Mouse (Mus musculus) hindbrain, embryonic 15.5 days (tissue): Measurements from ENCODE around the gene Cavin4. TPM values are rescaled to one million over a fixed set of nuclear protein-coding genes. Genes with fewer than 3 reads are reported as not detected.

ENCODE experiments used
- ATAC-seq: fragments of 200-750 bp; cut with Nextera tagmentation; 2 replicates; pipeline ENCODE4 v1.8.0; 2017; ENCODE audit warnings: low read depth, moderate number of reproducible peaks, moderate TSS enrichment; ENCODE audit not compliant: low FRiP score
- H3K27ac ChIP-seq: fragments of 300-500 bp; sonication (generic); replicated peaks from 2 replicates; pipeline ENCODE4 v1.5.1; 2015; ENCODE audit warnings: mild to moderate bottlenecking, inconsistent platforms
- H3K27me3 ChIP-seq: fragments of 300-500 bp; sonication (generic); 2 replicates; pipeline ENCODE4 v1.6.1; 2015; ENCODE audit warnings: control low read depth, inconsistent platforms
- H3K36me3 ChIP-seq: fragments of 300-500 bp; sonication (generic); 2 replicates; pipeline ENCODE4 v1.6.1; 2015; ENCODE audit warnings: control low read depth, inconsistent platforms
- H3K4me1 ChIP-seq: fragments of 300-500 bp; sonication (generic); replicated peaks from 2 replicates; pipeline ENCODE4 v1.6.1; 2015; ENCODE audit warnings: control low read depth, inconsistent platforms
- H3K4me2 ChIP-seq: fragments of 300-500 bp; sonication (generic); 2 replicates; pipeline ENCODE4 v1.6.1; 2015; ENCODE audit warnings: moderate library complexity, mild to moderate bottlenecking, inconsistent platforms
- H3K4me3 ChIP-seq: fragments of 300-500 bp; sonication (generic); 2 replicates; pipeline ENCODE4 v1.5.1; 2015; ENCODE audit warnings: mild to moderate bottlenecking, inconsistent platforms
- H3K9ac ChIP-seq: fragments of 300-500 bp; sonication (generic); 2 replicates; pipeline ENCODE4 v1.6.1; 2015; ENCODE audit warnings: inconsistent platforms
- H3K9me3 ChIP-seq: fragments of 300-500 bp; sonication (generic); 2 replicates; pipeline ENCODE4 v1.6.1; 2016; ENCODE audit warnings: control low read depth, inconsistent platforms
- WGBS: fragments of 180-500 bp; shearing (Covaris S2); methylation state at CpG from one replicate; pipeline ENCODE4 v1.1.7; 2015; 5-methylcytosine and 5-hydroxymethylcytosine counted together
- polyA plus RNA-seq: library from polyadenylated mRNA; unstranded; fragments of >200 nt; fragmentation: Nextera tagmentation; extraction: Ambion mirVana; gene quantifications from 2 replicates; pipeline ENCODE4 v1.2.1, GENCODE M21; 2015

Gene Cavin4
- polyA plus RNA-seq, 1 experiment from 2014 or later, result 1.00 TPM

DNA sequence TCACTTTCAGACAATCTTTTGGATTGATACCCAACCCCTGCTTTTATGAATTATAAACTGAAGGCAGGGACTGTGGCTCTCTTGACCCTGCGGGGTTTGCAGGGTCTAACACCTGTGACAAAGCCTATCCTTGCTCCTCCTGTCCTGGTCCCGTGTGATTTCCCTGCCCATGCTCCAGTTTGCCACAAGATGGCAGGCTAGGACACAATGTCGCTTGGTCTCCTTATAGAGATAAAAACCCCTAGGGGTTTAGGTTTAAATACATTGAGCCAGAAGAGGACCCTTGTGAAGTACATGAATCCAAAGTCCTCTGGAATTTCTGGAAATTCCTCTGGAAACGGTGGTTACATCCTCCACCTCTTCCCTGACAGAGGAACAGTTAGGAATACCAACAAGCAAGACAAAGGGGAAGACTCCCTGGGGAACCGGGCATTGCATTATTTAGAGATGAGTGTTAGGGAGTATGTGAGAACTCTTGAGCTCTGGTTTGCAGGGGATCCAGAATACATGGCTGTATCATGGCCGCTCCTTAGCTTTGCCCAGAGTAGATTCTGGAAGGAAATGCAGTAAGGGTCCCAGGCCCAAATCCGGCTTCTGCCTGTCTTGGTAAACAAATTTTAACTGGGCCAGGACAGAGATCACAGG is 28.6 kb downstream of the Cavin4 start:
- Histone ChIP-seq H3K36me3 (no peaks in the 10 kb centered on the region), H3K4me2 (no peak overlapping the region), H3K27me3 (no peaks in the 10 kb centered on the region), H3K4me3 (no peak overlapping the region), H3K9ac (no peak overlapping the region), H3K9me3 (no peaks in the 10 kb centered on the region), H3K27ac (peak overlapping the region; percentile 29; the same call in 1 of the 2 replicates), H3K4me1 (peaks cover 20% of the 10 kb centered on the region)
- WGBS, result 40% methylated on average over 7 of the region's 7 CpGs
- ATAC-seq, result peak; percentile 66

DNA sequence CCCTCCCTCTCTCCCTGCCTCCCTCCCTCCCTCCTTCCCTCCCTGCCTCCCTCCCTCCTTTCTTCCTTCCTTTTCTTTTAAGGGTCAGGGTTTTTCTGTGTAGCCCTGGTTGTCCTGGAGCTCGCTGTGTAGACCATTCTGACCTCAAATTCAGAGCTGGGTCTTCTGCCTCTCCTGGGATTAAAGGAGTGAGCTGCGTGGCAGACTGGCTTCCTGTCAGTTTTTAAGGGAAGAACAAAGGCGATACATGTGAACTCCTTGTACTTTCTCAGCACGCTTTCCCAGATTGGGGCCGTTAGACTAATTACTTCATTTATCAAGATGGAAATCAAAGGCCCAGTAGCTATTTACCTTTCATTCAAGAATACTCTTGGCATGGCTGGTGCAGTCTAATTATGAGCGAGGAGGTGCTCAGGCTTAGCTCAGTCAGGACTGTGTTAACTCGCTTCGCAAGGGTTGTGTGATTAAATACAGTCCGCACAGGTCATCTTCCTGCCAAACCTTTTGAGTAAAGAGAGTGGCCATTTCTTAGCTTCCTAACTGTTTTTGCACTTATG is 29.5 kb downstream of the Cavin4 start:
- Histone ChIP-seq H3K27ac (0 out of 2 replicates have a peak overlapping the region, but pooled peaks have one; percentile 1), H3K9ac (no peak overlapping the region), H3K36me3 (no peaks in the 10 kb centered on the region), H3K4me3 (no peak overlapping the region), H3K27me3 (no peaks in the 10 kb centered on the region), H3K4me2 (no peak overlapping the region), H3K9me3 (no peaks in the 10 kb centered on the region), H3K4me1 (peaks cover 20% of the 10 kb centered on the region)
- ATAC-seq, result no peak
- WGBS, result 30% methylated on average over 9 of the region's 9 CpGs

DNA sequence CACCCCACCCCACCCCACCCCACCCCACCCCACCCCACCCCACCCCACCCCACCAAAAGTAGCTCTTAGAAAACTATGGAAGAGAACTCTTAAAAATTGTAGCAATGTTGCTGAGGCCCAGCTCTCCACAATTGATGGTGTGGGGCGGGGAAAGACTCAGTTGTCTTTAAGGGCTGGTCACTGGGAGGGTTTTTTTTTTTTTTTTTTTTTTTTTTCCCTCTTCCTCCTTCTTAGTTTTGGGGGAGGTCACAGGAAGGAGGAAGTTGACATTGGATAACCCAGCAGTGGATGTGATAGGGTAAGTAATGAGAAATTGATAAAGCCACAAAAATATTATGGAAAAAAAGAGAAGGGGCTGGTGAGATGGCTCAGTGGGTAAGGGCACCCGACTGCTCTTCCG is 33.4 kb downstream of the Cavin4 start:
- H3K27ac ChIP-seq, result no peak overlapping the region
- no peak overlapping the region for H3K4me2 ChIP-seq
- H3K4me3 ChIP-seq, result no peak overlapping the region
- no peaks in the 10 kb centered on the region for H3K9me3 ChIP-seq
- H3K4me1 ChIP-seq, result peaks cover 15% of the 10 kb centered on the region
- WGBS, result 93% methylated on average over 3 of the region's 3 CpGs
- ATAC-seq, result no peak
- no peaks in the 10 kb centered on the region for H3K27me3 ChIP-seq
- H3K9ac ChIP-seq, result no peak overlapping the region
- no peaks in the 10 kb centered on the region for H3K36me3 ChIP-seq

DNA sequence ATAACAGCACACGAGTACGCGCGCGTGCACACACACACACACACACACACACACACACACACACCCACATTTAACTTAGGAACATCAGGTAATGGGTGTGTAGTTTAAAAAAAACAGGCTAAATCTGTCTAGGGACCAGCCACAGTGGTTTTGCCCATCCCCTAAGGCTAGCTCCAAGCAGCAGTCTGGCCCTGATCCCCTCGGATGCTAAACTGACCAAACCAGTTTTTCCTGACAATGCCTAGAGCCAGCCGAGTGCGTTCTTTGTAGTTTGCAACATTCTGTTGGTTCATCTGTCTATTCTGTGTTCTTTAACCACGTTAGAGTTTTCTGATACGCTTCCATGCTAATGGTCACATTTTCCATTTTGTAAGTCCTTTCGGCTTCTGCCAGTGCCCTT is 34.0 kb downstream of the Cavin4 start:
- 57% methylated on average over 11 of the region's 11 CpGs for WGBS
- H3K4me3 ChIP-seq, result no peak overlapping the region
- no peak overlapping the region for H3K9ac ChIP-seq
- no peaks in the 10 kb centered on the region for H3K27me3 ChIP-seq
- no peaks in the 10 kb centered on the region for H3K36me3 ChIP-seq
- H3K4me2 ChIP-seq, result no peak overlapping the region
- H3K27ac ChIP-seq, result no peak overlapping the region
- H3K9me3 ChIP-seq, result no peaks in the 10 kb centered on the region
- ATAC-seq, result no peak
- peaks cover 9% of the 10 kb centered on the region for H3K4me1 ChIP-seq

DNA sequence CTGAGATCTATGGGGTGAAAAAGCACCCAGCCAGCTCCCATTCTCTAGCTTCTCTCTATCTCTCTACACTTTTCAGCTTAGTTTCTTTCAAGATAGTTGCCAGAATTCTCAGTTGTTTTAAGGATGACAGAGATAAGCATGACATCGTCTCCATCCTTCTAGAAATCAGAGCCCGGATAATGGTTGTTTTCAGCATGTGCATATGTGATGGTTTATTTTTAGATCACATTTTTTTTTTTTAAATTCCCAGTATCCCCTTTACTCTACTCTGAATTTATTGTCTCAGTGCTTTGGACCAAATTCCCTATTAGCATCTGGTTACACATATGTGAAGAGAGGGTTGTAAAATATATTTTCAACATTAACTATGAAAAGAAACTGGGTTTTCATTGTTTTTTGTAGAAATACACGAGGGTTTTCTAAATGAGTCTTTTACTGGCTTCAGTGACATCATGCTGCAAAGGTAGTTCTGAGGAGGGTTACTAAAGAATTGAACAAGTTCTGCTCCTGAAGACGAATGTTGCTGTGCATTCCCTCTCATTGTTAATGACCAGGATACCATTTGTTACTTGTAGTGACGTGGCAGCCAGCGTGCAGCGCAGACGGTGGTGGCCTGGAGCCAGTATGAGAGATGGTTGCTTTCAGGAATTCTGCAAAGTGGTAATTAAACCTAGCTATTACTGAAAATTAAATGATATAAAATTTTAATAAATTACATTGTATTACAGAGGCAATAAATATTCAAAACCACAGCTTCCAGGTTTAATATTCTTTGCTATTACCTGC is 52.7 kb downstream of the Cavin4 start:
- peaks cover 14% of the 10 kb centered on the region; the same call in 1 of the 2 replicates for H3K4me1 ChIP-seq
- no peak overlapping the region for H3K27ac ChIP-seq
- H3K4me2 ChIP-seq, result no peak overlapping the region
- 57% methylated on average over 8 of the region's 8 CpGs for WGBS
- no peak overlapping the region for H3K4me3 ChIP-seq
- ATAC-seq, result no peak
- H3K27me3 ChIP-seq, result no peaks in the 10 kb centered on the region
- no peak overlapping the region for H3K9ac ChIP-seq
- H3K9me3 ChIP-seq, result no peaks in the 10 kb centered on the region
- H3K36me3 ChIP-seq, result no peaks in the 10 kb centered on the region

DNA sequence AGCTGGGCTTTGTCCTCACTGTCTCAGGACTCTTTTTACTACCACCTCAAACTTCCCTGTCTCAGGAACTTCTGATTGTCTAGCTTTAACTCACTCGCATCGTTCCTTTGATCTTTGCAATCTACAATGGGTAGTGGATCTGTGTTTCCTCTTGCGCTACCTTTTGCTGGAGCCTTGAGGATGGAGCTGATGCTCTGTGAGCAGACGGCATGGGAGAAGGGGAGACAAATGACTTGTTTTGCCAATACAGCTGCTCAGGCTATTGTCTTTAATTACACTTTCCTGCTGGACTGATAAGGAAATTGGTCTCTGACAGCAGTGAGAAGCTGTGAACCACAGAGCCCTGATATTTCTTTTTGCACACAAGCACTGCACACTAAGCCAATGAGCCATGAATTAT is 53.5 kb downstream of the Cavin4 start:
- peaks cover 14% of the 10 kb centered on the region; the same call in 1 of the 2 replicates for H3K4me1 ChIP-seq
- H3K4me2 ChIP-seq, result no peak overlapping the region
- no peaks in the 10 kb centered on the region for H3K27me3 ChIP-seq
- no peak overlapping the region for H3K9ac ChIP-seq
- H3K9me3 ChIP-seq, result no peaks in the 10 kb centered on the region
- H3K36me3 ChIP-seq, result no peaks in the 10 kb centered on the region
- 54% methylated on average over 4 of the region's 4 CpGs for WGBS
- 0 out of 2 replicates have a peak overlapping the region, but pooled peaks have one; percentile 18 for H3K27ac ChIP-seq
- no peak for ATAC-seq
- H3K4me3 ChIP-seq, result no peak overlapping the region

Other genes starting within 250 kb of the Cavin4 start
- gene Tex10, start 190.1 kb upstream of the Cavin4 start, polyA plus RNA-seq, result 36.3 and 37.1 TPM in 2 replicates
- gene Msantd3, start 123.6 kb upstream of the Cavin4 start, polyA plus RNA-seq, result 29.3 and 32.4 TPM in 2 replicates
- 272 and 273 TPM in 2 replicates for gene Tmeff1, start 78.3 kb upstream of the Cavin4 start, polyA plus RNA-seq